23 mouse cellular contexts compared by ENCODE assay signal in genomic region chr2:28210273-28210672, GRCm38 (mm10). TPM values are rescaled to one million over a fixed set of nuclear protein-coding genes. Genes with fewer than 3 reads are reported as not detected.
A peak's percentile ranks its signal among the peaks of the same experiment; 100 is the strongest.
DNase-seq lines count a peak whose midpoint lies in the region; ATAC-seq and TF ChIP-seq lines count a peak whose summit lies in the region.
"Had no signal": no experiment of that assay in that cellular context is flagged by ENCODE, and none has a peak within 500 bp of the region (broad histone marks: within the 10 kb centered on the region; RNA-seq: fewer than 3 reads in every experiment).

No protein-coding gene starts in this region.

- peak; percentile 27 for DNase-seq in adrenal gland, postnatal 14 days
- DNase-seq in adrenal gland, postnatal 4 days (ENCODE audit: low spot score in 2 of 2) = no peak
- DNase-seq: kidney, adult 11 months; layer of hippocampus, postnatal 36 days; lung, adult 18-20 months; lung, postnatal 10 days; thymus, adult 2 months; thymus, postnatal 4 days had no signal

- H3K79me2 ChIP-seq in myocyte (ENCODE audit: control insufficient read depth, insufficient read depth) = peaks cover 16% of the 10 kb centered on the region

- no peak overlapping the region for H3K4me2 ChIP-seq in intestine, postnatal 0 days (replicated peaks; ENCODE audit: low read depth)
- no peak overlapping the region for H3K4me2 ChIP-seq in intestine, embryonic 16.5 days (ENCODE audit: low read depth, low read length)
- H3K4me2 ChIP-seq in myocyte (ENCODE audit: low read depth) = no peak overlapping the region
- H3K4me2 ChIP-seq: embryonic facial prominence, embryonic 12.5 days; limb, embryonic 13.5 days; liver, embryonic 12.5 days; midbrain, embryonic 12.5 days had no signal

- peaks cover 12% of the 10 kb centered on the region for H3K27me3 ChIP-seq in intestine, postnatal 0 days (replicated peaks; ENCODE audit: control insufficient read depth, insufficient read depth, low read length)
- no peaks in the 10 kb centered on the region for H3K27me3 ChIP-seq in intestine, embryonic 16.5 days (replicated peaks; ENCODE audit: control insufficient read depth, insufficient read depth, low read length)
- H3K27me3 ChIP-seq in E14TG2a.4 (ENCODE audit: insufficient read depth, low read length) = peaks cover 46% of the 10 kb centered on the region
- H3K27me3 ChIP-seq in myocyte (ENCODE audit: control insufficient read depth, insufficient read depth, insufficient read length) = no peaks in the 10 kb centered on the region

- H3K27ac ChIP-seq in intestine, postnatal 0 days (ENCODE audit: low read depth, low read length) = no peak overlapping the region
- no peak overlapping the region for H3K27ac ChIP-seq in intestine, embryonic 16.5 days (ENCODE audit: low read length)
- H3K27ac ChIP-seq: embryonic facial prominence, embryonic 12.5 days; forebrain, embryonic 13.5 days; heart, embryonic 10.5 days; hindbrain, postnatal 0 days; limb, embryonic 13.5 days; liver, embryonic 12.5 days; midbrain, embryonic 12.5 days; stomach, postnatal 0 days had no signal

- TF ChIP-seq POLR2A in myocyte (IDR thresholded peaks at IDR 0.05; ENCODE audit: insufficient read length, low read depth) = no peak

- H3K4me1 ChIP-seq in intestine, postnatal 0 days (replicated peaks; ENCODE audit: control insufficient read depth, insufficient read depth, low read length) = no peaks in the 10 kb centered on the region
- H3K4me1 ChIP-seq in intestine, embryonic 16.5 days (ENCODE audit: control insufficient read depth, insufficient read depth, low read length) = peaks cover 14% of the 10 kb centered on the region
- H3K4me1 ChIP-seq in E14TG2a.4 (replicated peaks; ENCODE audit: low read depth, low read length) = peaks cover 79% of the 10 kb centered on the region

- no peaks in the 10 kb centered on the region for H3K36me3 ChIP-seq in intestine, postnatal 0 days (ENCODE audit: control insufficient read depth, insufficient read depth)
- H3K36me3 ChIP-seq in intestine, embryonic 16.5 days (ENCODE audit: control insufficient read depth, insufficient read depth, low read length) = 0 out of 2 replicates have a peak, but pooled peaks cover 2% of the 10 kb centered on the region
- H3K36me3 ChIP-seq in E14TG2a.4 (ENCODE audit: insufficient read depth, low read length) (no peaks in the 10 kb centered on the region), myocyte (ENCODE audit: control insufficient read depth, insufficient read depth) (peaks cover 19% of the 10 kb centered on the region)
- H3K36me3 ChIP-seq: liver, embryonic 12.5 days had no signal

- H3K4me3 ChIP-seq in intestine, postnatal 0 days (ENCODE audit: low read depth, low read length) = no peak overlapping the region
- H3K4me3 ChIP-seq in intestine, embryonic 16.5 days (ENCODE audit: low read length) = no peak overlapping the region
- peak overlapping the region; percentile 37; the same call in 1 of the 2 replicates for H3K4me3 ChIP-seq in E14TG2a.4 (replicated peaks; ENCODE audit: low read length)
- H3K4me3 ChIP-seq in myocyte = no peak overlapping the region
- H3K4me3 ChIP-seq: embryonic facial prominence, embryonic 12.5 days; erythroblast, embryonic 14.5 days; forebrain, embryonic 13.5 days; heart, embryonic 10.5 days; limb, embryonic 13.5 days; liver, embryonic 12.5 days; midbrain, embryonic 12.5 days had no signal

- H3K9ac ChIP-seq in intestine, postnatal 0 days (ENCODE audit: low read depth, low read length) = no peak overlapping the region
- H3K9ac ChIP-seq in intestine, embryonic 16.5 days (ENCODE audit: low read depth, low read length) = no peak overlapping the region
- H3K9ac ChIP-seq: embryonic facial prominence, embryonic 12.5 days; forebrain, embryonic 13.5 days; limb, embryonic 13.5 days; liver, embryonic 12.5 days; midbrain, embryonic 12.5 days had no signal

- 30% methylated on average over 4 of the region's 4 CpGs for WGBS in intestine, postnatal 0 days
- 33% methylated on average over 4 of the region's 4 CpGs for WGBS in intestine, embryonic 16.5 days

- H3K9me3 ChIP-seq in intestine, postnatal 0 days (ENCODE audit: control insufficient read depth) = no peaks in the 10 kb centered on the region
- H3K9me3 ChIP-seq in intestine, embryonic 16.5 days (ENCODE audit: control insufficient read depth, low read length) = no peaks in the 10 kb centered on the region
- H3K9me3 ChIP-seq in E14TG2a.4 (ENCODE audit: low read length) = no peaks in the 10 kb centered on the region
- H3K9me3 ChIP-seq: embryonic facial prominence, embryonic 12.5 days; forebrain, embryonic 13.5 days; heart, embryonic 10.5 days; limb, embryonic 13.5 days; liver, embryonic 12.5 days; midbrain, embryonic 12.5 days had no signal

- 0 out of 2 replicates have a peak, but pooled peaks have one; percentile 21 for ATAC-seq in intestine, postnatal 0 days
- no peak for ATAC-seq in intestine, embryonic 16.5 days
- no peak for ATAC-seq in erythroblast, adult 5-6 weeks (replicated peaks; ENCODE audit: low FRiP score, poor library complexity, severe bottlenecking)
- ATAC-seq: forebrain, embryonic 13.5 days; hindbrain, postnatal 0 days; liver, embryonic 12.5 days had no signal

- no peak for TF ChIP-seq CTCF in intestine, postnatal 0 days (IDR thresholded peaks at IDR 0.05; ENCODE audit: low read depth)
- TF ChIP-seq CTCF in E14TG2a.4 (conservative IDR thresholded peaks at IDR 0.05; ENCODE audit: low read length) = no peak

- H3ac ChIP-seq in myocyte (ENCODE audit: control insufficient read depth, insufficient read length) = no peak overlapping the region

TF ChIP-seq in myocyte, 11 proteins besides CTCF, POLR2A, EP300 and RAD21:
- no peak for TF ChIP-seq SRF (IDR thresholded peaks at IDR 0.05; ENCODE audit: control insufficient read depth, insufficient read length, low read depth)
- TF ChIP-seq MYOD1 (IDR thresholded peaks at IDR 0.05; ENCODE audit: control insufficient read depth in 1 of 3, insufficient read length in 2 of 3, low read depth in 2 of 3) = peak; percentile 51 to 97 (median 79)
- TF ChIP-seq TCF3 (IDR thresholded peaks at IDR 0.05; ENCODE audit: insufficient read length, low read depth) = peak; percentile 70
- peak; percentile 37 to 86 (median 56) for TF ChIP-seq MYOG (IDR thresholded peaks at IDR 0.05; ENCODE audit: control insufficient read depth in 1 of 3, insufficient read depth in 1 of 3, insufficient read length in 2 of 3, low read depth in 2 of 3)
- TF ChIP-seq TCF12 (IDR thresholded peaks at IDR 0.05; ENCODE audit: insufficient read depth, poor library complexity, severe bottlenecking) = peak; percentile 30
- no peak for TF ChIP-seq CEBPB (IDR thresholded peaks at IDR 0.05; ENCODE audit: insufficient read depth, poor library complexity, severe bottlenecking)

RNA-seq across cellular contexts. Expression of gene Olfm1, which starts 17.5 kb away (rescaled TPM):
- total RNA-seq in adrenal gland, postnatal 14 days (2021) = 32.3 and 37.4 TPM in 2 replicates
- total RNA-seq in adrenal gland, postnatal 4 days (2021) = 10 to 100 TPM; 39.6 to 49.0 TPM
- polyA plus RNA-seq in intestine, postnatal 0 days (2015; fragmentation: Nextera tagmentation; extraction: Ambion mirVana) = 13.3 and 14.8 TPM in 2 replicates
- polyA plus RNA-seq in intestine, embryonic 16.5 days (2015; fragmentation: Nextera tagmentation; extraction: Ambion mirVana) = 12.2 and 13.3 TPM in 2 replicates
- 57.5 TPM for polyA plus RNA-seq in myocyte (2012; fragmentation: generic; extraction: Trizol)
- total RNA-seq in erythroblast, adult 5-6 weeks (2015; ENCODE audit: low replicate concordance) = 6.5 and 7.5 TPM in 2 replicates
- 2.0 and 4.7 TPM in 2 replicates for total RNA-seq in erythroblast, adult 5-6 weeks (2017; ENCODE audit: low replicate concordance)
- total RNA-seq: hematopoietic stem cell, adult 5-6 weeks had no signal
